Mouse (Mus musculus): ENCODE data around the gene Naa80.

The Naa80 gene

DNA sequence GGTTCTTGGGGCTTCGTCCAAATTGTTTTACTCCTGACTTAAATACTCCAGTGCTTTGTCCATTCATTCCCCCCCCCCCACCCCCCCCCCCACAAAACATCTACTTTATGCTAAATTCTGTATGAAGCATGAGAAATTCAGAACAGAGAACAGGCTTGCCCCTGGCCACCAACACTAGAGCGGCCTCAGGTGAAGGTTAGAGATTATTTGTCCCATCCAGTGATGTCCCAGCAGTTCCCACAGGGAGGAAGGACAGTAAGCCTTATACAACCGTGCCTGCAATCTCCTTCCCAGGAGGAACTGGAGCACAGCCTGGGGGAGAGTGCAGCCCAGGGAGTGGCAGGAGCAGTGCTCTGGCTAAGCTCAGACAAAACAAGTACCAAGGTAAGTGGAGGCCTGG is at the start of gene Naa80:
Gene Naa80 (plus strand): TSS at position 301 of the 400 bp plus-strand sequence.
- no peak for DNase-seq (ENCODE audit: low read depth, low spot score)

DNA sequence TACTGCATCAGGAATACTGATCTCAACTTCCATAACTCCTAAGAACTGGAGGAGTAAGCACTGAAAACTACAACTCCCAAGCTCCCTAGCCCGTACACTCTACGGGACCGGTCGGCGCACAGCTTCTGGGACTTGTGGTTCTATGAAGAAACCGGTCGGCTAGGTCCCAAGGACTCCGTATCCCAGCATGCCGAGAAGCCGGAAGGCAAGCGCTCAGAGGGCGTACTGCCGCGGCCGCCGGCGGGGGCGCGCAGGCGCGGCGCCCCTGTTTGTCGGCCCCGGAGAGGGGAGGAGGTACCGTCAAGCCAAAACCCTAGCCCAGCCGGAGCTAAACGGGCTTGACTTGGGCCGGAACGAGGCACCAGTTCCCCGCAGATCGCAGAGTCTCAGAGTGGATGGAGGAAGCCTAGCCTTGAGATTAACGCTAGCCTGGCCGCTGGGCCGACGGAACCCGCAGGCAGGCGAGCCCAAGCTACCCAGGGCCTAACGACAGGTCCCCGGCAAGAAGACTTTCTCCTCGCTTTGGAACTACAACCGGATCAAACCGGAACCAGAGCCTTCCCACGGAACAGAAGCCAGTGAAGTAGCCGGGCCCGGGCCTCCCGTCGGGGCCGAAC is 44.8 kb upstream of the Naa80 start, which contains the start of gene Tmem115:
Gene Tmem115 (plus strand): TSS at position 155 of the 617 bp plus-strand sequence.
- peak; percentile 91 for DNase-seq (ENCODE audit: low read depth, low spot score)

DNA sequence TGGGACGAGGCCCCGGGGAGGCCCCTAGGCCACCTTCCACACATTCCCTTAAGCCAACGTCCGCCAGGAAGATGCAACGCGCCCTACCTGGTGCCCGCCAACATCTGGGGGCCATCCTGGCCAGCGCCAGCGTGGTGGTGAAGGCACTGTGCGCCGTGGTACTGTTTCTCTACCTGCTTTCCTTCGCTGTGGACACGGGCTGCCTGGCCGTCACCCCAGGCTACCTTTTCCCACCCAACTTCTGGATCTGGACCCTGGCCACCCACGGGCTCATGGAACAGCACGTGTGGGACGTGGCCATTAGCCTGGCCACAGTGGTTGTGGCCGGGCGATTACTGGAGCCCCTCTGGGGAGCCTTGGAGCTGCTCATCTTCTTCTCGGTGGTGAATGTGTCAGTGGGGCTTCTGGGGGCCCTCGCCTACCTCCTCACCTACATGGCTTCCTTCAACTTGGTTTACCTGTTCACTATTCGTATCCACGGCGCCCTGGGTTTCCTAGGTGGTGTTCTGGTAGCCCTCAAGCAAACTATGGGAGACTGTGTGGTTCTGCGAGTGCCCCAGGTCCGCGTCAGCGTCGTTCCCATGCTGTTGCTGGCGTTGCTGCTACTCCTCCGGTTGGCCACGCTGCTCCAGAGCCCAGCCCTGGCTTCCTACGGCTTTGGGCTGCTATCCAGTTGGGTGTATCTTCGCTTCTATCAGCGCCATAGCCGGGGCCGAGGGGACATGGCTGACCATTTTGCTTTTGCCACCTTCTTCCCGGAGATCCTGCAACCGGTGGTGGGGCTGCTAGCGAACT is 44.1 kb upstream of the Naa80 start:
- no peak for DNase-seq (ENCODE audit: low read depth, low spot score)

DNA sequence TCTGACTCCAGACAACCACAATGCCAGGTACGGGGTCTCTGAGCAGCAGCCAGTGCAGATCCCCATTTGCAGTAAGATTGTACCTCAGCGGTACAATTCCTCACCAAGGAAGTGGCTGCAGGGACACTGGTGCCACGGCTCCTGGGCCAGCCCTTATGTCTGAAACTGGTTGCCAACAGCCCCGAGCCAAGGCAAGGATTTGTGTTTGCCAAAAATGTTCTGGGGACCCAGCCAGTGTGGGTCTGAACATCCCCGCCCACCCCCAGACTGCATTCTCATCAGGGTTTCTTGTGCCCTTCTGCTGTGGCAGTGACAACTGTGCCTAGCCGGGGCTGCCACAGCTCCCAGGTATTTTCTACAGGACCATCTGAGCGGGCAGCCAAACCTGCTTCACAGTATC is 40.5 kb upstream of the Naa80 start:
- DNase-seq (ENCODE audit: low read depth, low spot score): no peak

DNA sequence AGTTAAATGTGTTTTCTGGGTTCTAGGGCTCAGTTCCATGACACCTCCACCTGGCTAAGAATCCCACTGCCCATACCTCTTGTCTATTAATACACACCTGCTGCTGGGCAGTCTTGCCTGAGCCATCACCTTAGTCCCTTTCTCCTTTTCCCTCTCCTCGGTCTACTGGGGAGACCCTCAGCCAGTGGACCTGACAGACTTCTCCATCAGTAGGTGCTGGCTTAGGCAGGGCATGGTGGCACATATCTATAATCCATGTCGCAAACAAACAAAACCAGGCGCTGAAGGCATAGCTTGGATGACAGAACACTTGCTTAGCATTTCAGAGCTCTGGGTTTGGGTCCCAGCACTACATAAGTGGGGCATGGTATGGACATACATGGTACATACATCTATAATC is 40.0 kb upstream of the Naa80 start:
- DNase-seq (ENCODE audit: low read depth, low spot score): no peak

DNA sequence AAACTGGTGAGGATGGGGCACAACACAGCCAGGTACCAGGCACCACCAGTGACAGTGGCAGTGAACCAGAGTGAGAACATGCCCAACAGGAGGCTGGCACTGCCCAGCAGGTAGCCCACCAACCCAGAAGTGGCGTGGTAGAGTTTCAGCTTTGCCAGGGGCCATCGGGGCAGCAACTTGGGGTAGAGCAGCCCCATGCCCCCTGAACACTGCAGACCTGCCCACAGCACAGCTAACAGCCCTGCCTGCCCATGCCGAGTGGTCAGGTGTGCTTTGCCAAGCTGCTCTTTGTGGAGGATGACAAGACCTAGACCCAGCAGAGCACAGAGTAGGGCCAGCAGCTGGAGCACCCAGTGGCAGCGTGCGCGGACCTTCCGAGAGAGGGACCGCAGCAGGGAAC is 38.7 kb upstream of the Naa80 start:
- DNase-seq (ENCODE audit: low read depth, low spot score): no peak

DNA sequence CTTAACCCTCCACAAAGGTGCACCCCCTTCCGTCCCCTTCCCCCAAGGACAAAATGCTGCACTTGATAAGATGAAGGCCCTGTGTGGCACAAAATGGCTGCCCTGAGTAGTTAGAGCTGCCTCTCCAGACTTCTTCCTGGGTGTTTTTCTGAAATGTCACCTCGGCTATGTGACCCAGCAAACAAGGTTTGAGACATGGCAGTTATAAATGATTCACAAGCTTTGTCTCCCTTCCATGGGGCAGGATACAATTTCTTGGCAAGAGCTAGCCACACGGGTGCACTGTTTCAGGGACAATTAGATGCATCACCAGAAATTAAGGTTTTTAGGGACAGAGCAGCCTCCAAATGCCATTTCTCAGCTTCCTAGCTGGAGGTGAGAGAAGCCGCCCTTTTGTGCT is 38.3 kb upstream of the Naa80 start:
- DNase-seq (ENCODE audit: low read depth, low spot score): no peak

DNA sequence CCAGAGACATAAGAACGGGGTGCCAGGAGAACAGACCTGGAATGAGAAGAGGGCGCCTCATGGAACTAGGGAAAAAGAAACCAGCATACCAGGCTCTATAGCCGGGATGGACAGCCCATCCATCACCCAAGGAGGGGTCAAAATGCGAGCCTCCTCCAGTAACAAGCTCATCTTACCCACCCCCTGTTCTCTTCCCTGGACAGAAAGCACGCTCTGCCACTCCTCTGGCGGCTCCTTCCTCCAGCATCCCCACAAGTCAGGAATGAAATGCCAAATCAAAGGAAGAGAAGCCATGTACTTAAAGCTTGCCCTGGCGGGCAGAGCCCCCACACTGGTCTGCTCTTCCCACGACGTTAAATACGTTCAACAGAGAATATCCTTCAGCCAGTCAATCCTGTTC is 37.7 kb upstream of the Naa80 start:
- DNase-seq (ENCODE audit: low read depth, low spot score): no peak

DNA sequence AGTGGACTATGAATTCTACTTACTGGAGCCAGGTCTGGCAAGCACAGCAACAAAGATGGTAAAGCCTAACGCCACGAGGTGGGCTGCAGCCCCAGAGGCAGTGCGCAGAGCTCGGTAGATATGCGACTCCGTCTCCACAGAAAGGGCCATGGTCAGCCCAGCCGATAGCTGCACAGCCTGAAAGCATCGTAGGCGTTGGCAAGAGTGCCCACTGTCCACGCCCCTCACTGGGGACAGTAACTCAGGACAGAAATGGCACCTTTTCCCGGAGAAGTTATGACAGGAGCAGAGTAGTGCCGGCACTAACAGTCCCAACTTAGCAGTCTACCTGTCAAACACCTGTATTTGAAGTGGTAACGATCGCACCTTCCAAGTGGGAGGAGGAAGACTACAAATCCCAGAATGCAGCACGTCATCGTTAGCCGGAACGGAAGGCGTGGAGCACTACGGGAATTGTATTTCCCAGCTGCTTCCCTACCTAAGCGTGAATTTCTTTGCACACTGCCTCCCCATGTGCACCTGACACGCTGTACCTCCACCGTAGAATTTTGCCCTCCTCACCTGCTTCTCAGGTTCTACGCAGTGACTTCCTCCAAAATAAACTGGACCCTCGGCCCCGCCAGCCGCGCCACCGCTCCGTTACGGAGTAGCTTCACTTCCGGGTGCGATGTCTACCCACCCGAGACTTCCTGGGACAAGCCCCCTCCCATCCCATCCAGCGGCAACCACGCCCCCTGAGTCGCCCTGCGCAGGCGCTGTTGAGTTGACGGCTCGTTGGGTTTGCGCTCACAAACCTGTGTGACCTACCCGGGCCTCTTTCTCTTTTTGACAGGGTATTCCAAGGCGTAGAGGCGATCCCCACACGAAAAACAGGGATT is 37.0 kb upstream of the Naa80 start, which contains the start of the genes Cyb561d2 and Nprl2:
Gene Cyb561d2 (minus strand): TSS at position 720 of the 878 bp plus-strand sequence.
Gene Nprl2 (plus strand): TSS at position 753 of the 878 bp plus-strand sequence.
- DNase-seq (ENCODE audit: low read depth, low spot score): peak; percentile 89

DNA sequence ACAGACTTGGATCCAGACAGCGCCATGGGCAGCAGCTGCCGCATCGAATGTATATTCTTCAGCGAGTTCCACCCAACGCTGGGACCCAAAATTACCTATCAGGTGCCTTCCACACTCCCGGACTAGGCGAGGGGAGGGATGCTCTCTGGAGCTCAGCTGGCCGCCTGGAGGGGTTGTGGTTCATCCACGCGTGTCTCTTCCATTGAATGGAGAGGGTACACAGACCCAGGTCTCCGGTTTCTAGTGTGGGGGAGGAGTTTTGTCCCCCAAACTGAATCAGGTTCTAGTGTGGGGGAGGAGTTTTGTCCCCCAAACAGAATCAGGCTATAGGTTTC is 36.4 kb upstream of the Naa80 start:
- no peak for DNase-seq (ENCODE audit: low read depth, low spot score)

DNA sequence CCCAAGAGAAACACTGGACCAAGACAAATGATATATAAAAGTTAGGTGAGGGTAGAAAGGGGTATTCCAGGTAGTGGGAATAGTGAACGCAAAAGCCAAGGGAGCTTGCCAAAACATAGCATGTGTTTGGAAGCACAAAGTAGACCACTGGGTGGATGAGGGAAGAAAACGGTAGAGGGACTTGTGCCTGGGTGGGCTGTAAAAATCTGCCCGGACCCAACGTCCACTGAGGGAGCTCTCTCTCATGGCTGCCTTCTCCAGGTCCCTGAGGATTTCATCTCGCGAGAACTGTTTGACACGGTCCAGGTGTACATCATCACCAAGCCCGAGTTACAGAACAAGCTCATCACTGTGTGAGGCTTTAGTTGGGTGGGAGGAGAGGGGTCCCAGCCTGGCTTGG is 36.0 kb upstream of the Naa80 start:
- DNase-seq (ENCODE audit: low read depth, low spot score): no peak

DNA sequence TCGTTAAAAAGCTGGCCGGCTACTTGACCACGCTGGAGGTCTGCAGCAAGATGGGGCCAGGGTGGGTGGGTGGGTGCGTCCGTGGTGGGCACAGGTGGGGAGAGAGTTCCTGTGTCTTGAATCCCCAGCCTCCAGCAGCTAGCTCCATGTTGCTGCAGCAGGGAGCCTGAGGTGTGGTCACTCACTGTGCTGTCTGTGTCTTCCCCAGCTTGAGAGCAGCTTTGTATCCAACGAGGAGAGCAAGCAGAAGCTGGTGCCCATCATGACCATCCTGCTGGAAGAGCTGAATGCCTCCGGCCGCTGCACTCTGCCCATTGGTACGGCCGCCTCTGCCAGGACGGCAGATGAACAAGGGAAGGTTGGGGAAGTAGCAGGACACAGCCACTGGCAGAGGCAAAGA is 35.4 kb upstream of the Naa80 start:
- DNase-seq (ENCODE audit: low read depth, low spot score): no peak

DNA sequence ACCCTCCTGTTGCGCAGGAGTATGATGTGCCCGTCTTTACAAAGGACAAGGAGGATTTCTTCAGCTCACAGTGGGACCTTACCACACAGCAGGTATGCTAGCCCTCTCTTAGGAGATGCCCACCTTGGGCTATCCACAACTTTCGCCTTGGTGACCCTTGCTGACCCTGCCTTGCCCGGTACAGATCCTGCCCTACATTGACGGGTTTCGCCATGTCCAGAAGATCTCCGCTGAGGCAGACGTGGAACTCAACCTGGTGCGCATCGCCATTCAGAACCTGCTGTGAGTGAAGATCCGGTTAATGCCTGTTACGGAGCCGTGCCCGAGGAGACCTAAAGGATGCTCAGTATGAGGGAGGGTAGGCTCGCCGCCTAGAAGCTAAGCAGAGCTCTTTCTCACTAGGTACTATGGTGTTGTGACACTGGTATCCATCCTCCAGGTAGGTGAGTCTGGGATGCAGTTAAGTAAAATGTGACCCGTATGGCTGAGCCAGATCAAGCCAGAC is 34.4 kb upstream of the Naa80 start:
- DNase-seq (ENCODE audit: low read depth, low spot score): no peak

DNA sequence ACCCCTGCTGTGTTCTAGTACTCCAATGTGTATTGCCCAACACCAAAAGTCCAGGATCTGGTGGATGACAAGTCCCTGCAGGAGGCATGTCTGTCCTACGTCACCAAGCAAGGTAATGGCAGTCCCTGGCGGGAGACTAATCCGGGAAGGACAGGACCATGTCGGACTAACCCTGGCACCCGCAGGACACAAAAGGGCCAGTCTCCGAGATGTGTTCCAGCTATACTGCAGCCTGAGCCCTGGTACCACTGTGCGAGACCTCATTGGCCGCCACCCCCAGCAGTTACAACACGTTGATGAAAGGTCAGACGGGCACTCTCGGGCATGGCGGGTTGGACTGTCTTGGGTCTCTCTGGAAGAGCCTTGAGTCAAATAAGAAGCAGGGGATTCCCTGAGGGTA is 34.0 kb upstream of the Naa80 start:
- DNase-seq (ENCODE audit: low read depth, low spot score): no peak

DNA sequence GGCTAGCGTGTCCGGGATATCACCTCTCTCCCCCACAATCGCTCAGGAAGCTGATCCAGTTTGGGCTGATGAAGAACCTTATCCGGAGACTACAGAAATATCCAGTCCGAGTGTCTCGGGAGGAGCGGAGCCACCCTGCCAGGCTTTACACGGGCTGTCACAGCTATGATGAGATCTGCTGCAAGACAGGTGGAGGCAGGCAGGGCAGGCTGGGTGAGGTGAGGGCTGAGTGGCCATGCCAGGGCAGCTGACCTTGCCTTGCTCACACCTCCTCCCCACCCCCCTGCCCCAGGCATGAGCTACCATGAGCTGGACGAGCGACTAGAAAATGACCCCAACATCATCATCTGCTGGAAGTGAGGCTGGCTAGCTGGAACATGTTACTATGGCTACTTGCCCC is 33.5 kb upstream of the Naa80 start:
- DNase-seq (ENCODE audit: low read depth, low spot score): no peak

DNA sequence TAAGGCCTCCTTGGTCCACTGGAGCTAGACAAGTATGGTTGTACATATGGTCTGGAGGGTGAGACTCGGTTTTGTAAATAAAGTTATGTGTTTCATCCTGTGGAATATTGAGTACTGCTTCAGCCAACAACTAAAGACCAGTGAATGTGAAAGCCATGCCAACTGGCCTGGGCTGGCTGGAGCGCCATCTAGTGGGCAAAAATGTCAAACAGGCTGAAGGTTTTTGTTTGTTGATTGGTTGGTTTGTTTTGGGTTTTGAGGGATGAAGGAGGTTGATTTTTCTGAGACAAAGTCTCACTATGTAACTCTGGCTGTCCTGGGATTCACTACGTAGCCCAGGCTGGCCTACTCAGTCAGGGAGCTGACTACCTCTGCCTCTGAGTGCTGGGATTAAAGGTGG is 33.1 kb upstream of the Naa80 start:
- DNase-seq (ENCODE audit: low read depth, low spot score): peak; percentile 61

DNA sequence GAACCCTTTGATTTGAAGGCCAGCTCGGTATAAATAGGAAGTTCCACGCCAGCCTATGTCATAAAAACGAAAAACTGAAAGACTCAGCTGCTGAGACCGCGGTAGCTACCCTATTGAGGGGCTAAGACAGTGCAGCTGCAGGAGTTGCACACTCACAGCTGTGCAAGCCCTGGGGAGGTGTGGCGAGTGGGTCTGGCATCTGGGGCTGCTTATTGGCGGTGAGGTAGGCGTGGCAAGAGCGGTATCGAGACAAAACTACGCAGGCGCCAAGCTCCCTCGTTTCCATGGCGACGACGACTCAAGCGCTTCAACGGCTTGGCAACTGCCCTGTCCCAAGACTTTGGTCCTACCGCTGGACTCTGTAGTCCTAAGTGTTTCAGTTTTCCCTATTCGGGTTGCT is 31.7 kb upstream of the Naa80 start, which contains the start of gene Zmynd10:
Gene Zmynd10 (plus strand): TSS at position 273 of the 400 bp plus-strand sequence.
- peak; percentile 87 for DNase-seq (ENCODE audit: low read depth, low spot score)

DNA sequence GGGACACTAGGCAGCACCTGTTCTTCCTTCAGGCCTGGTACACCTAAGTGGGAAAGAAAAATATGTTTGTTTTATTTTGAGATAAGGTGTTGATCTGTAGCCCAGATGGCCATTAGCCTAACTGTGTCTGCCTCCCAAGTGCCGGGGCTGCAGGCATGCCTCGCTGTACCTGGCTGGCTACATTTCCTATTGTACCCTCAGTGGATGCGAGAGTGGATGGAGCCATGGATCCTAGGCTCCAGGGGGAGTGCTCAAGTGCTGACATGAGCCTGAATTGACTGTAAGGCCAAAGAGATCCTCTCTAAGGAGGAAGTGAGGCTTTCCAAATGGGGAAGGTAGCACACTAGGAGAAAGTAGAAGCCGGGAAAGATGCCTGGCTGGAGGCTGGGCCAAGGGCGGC is 30.7 kb upstream of the Naa80 start:
- DNase-seq (ENCODE audit: low read depth, low spot score): no peak

DNA sequence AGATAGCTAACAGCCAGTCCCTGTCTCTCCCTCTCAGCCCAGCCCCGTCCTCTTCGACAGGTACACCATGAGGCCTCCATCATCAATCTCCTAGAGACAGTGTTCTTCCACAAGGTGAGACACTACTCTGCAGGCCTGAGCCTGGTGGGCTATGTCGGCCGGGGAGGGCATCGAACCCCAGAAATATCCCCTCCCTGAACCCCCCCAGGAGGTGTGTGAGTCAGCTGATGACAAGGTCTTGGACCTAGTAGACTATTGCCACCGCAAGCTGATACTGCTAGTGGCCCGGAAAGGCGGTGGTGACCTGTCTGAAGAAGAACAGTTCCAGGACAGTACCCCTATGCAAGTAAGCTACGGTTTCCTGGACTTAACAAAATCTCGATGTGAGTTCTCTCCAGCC is 29.9 kb upstream of the Naa80 start:
- no peak for DNase-seq (ENCODE audit: low read depth, low spot score)

DNA sequence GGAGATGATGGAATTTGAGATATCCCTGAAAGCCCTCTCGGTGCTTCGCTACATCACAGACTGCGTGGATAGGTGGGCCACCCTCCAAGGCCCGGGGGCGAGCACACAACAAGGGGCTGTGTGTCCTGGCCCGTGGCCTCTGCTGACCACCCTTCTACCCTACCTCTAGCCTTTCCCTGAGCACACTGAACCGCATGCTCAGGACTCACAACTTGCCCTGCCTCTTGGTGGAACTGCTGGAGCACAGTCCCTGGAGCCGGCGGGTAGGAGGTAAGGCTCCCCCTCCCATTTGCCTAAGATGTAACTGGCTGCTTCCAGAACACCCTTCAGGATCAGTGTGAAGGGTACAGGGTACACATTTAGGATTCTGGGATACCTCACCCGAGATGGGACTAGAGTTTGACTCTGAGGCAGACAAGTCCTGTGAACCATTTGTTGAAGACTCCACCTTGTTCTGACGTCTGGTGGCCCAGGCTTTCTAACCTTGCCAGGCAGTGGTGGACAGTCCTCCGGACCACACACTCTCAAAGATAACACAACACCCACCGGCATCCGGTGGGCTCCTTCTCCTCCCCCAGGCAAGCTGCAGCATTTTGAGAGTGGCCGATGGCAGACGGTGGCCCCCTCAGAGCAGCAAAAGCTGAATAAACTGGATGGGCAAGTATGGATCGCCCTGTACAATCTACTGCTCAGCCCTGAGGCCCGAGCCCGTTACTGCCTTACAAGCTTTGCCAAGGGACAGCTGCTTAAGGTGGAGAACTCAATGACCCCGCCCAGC is 29.2 kb upstream of the Naa80 start:
- no peak for DNase-seq (ENCODE audit: low read depth, low spot score)

DNA sequence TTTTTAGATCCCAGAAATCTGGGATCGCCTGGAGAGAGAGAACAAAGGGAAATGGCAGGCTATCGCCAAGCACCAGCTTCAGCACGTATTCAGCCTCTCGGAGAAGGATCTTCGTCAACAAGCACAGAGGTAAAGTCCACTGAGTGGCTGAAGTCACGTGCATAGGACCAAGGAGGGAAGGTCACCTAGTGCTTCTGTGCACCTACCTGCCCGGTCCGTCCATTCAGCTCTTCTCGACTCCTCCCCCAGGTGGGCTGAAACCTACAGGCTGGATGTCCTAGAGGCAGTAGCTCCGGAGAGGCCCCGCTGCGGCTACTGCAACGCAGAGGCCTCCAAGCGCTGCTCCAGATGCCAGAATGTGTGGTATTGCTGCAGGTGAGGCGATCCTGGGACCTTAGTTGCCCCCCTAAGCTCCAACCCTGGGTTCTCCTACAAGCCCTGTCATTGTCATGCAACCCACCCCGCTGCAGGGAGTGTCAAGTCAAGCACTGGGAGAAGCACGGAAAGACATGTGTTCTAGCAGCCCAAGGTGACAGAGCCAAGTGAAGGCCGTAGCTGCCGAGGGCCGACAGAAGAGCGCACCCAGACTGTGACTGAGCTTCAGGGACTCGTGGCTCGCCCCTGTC is 28.1 kb upstream of the Naa80 start:
- DNase-seq (ENCODE audit: low read depth, low spot score): no peak
